Mouse (Mus musculus): ENCODE results near the gene Lepr. TPM values are rescaled to one million over a fixed set of nuclear protein-coding genes. Genes with fewer than 3 reads are reported as not detected.

The Lepr gene
- total and polyA plus RNA-seq, 3 experiments, result 0.04 TPM; not detected in 2

DNA sequence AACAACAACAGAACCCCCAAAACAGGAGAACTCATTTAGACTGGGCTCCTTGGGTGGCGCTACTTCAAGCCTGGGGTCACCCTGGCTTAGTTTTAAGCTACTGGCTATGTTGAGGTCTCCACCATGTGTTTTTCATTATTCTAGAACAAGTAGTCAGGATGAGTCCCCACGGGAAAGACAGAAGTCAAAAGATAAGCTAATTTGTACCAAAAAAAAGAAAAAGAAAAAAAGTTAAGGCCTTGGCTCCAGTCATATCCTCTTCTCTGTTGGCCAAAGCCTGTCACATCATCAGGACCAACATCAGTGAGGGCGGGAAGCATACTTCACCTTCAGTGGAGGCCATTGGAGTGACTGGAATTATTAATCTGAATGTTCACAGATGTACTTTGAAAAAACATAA lies 32.4 kb upstream of the Lepr start:
- H3K36me3 ChIP-seq (ENCODE audit: control insufficient read depth in 1 of 2, insufficient read depth in 2 of 2, low read length in 2 of 2), result no peaks in the 10 kb centered on the region
- H3K9me3 ChIP-seq (replicated peaks; ENCODE audit: insufficient read depth, low read length), result no peaks in the 10 kb centered on the region
- no peaks in the 10 kb centered on the region; a peak in 3 of 4 replicates for H3K27me3 ChIP-seq (ENCODE audit: control insufficient read depth in 1 of 2, insufficient read depth in 2 of 2, low read length in 2 of 2)
- H3K9ac ChIP-seq (ENCODE audit: control insufficient read depth, low read depth, low read length, poor library complexity, severe bottlenecking), result no peak overlapping the region
- no peaks in the 10 kb centered on the region for H3K79me2 ChIP-seq (ENCODE audit: control insufficient read depth, insufficient read depth, low read length, poor library complexity)
- H3K4me1 ChIP-seq (ENCODE audit: control insufficient read depth in 1 of 2, insufficient read depth in 2 of 2, low read length in 2 of 2), result no peaks in the 10 kb centered on the region
- no peak overlapping the region for H3K4me3 ChIP-seq (ENCODE audit: control insufficient read depth in 1 of 2, insufficient read depth in 1 of 2, low read depth in 2 of 2, low read length in 2 of 2)
- no peak for TF ChIP-seq USF1 (IDR thresholded peaks at IDR 0.05; ENCODE audit: low read depth, low read length)
- TF ChIP-seq ZNF384 (IDR thresholded peaks at IDR 0.05; ENCODE audit: low read depth, low read length), result no peak
- TF ChIP-seq NELFE (IDR thresholded peaks at IDR 0.05; ENCODE audit: low read depth, low read length), result no peak
- no peak for TF ChIP-seq POLR2A (IDR thresholded peaks at IDR 0.05; ENCODE audit: control insufficient read depth in 1 of 2, insufficient read depth in 1 of 2, low read depth in 1 of 2, low read length in 2 of 2, poor library complexity in 1 of 2)
- TF ChIP-seq POLR2AphosphoS2 (IDR thresholded peaks at IDR 0.05; ENCODE audit: low read length), result no peak
- TF ChIP-seq MEF2A (IDR thresholded peaks at IDR 0.05; ENCODE audit: extremely low read depth, insufficient replicate concordance, low read depth, low read length, poor library complexity, severe bottlenecking), result no peak
- TF ChIP-seq BHLHE40 (IDR thresholded peaks at IDR 0.05; ENCODE audit: borderline replicate concordance, low read depth, low read length), result no peak
- TF ChIP-seq ELF1 (IDR thresholded peaks at IDR 0.05; ENCODE audit: low read depth, low read length), result no peak
- no peak for TF ChIP-seq RCOR1 (IDR thresholded peaks at IDR 0.05; ENCODE audit: low read depth, low read length)
- no peak for TF ChIP-seq MYC (IDR thresholded peaks at IDR 0.05; ENCODE audit: low read depth, low read length)
- no peak for TF ChIP-seq GABPA (IDR thresholded peaks at IDR 0.05; ENCODE audit: low read depth, low read length)
- TF ChIP-seq POLR2AphosphoS5 (IDR thresholded peaks at IDR 0.05; ENCODE audit: borderline replicate concordance, low read depth, low read length), result no peak
- no peak for TF ChIP-seq MYB (IDR thresholded peaks at IDR 0.05; ENCODE audit: low read depth, low read length)
- no peak for TF ChIP-seq ZC3H11A (IDR thresholded peaks at IDR 0.05; ENCODE audit: low read depth, low read length)
- TF ChIP-seq TCF12 (IDR thresholded peaks at IDR 0.05; ENCODE audit: low read depth, low read length), result no peak
- no peak overlapping the region for H3K27ac ChIP-seq (ENCODE audit: control insufficient read depth, low read depth, low read length)
- DNase-seq (ENCODE audit: low read depth, low spot score), result no peak

- no peaks in the 10 kb centered on the region; a peak in 3 of 4 replicates for H3K27me3 ChIP-seq (ENCODE audit: control insufficient read depth in 1 of 2, insufficient read depth in 2 of 2, low read length in 2 of 2)
- TF ChIP-seq HCFC1 (IDR thresholded peaks at IDR 0.05; ENCODE audit: low read depth, low read length) (no peak), TBP (IDR thresholded peaks at IDR 0.05; ENCODE audit: low read depth, low read length) (no peak), E2F4 (IDR thresholded peaks at IDR 0.05; ENCODE audit: borderline replicate concordance, low read depth, low read length) (no peak), POLR2AphosphoS5 (IDR thresholded peaks at IDR 0.05; ENCODE audit: borderline replicate concordance, low read depth, low read length) (no peak), SMC3 (IDR thresholded peaks at IDR 0.05; ENCODE audit: low read depth, low read length) (no peak), MAX (IDR thresholded peaks at IDR 0.05; ENCODE audit: low read length) (no peak), TAL1 (IDR thresholded peaks at IDR 0.05; ENCODE audit: low read length) (no peak), MYC (IDR thresholded peaks at IDR 0.05; ENCODE audit: low read depth, low read length) (no peak)
- H3K4me1 ChIP-seq (ENCODE audit: control insufficient read depth in 1 of 2, insufficient read depth in 2 of 2, low read length in 2 of 2), result no peaks in the 10 kb centered on the region
- no peak for DNase-seq (ENCODE audit: low read depth, low spot score)
- no peaks in the 10 kb centered on the region for H3K9me3 ChIP-seq (replicated peaks; ENCODE audit: insufficient read depth, low read length)
- H3K4me3 ChIP-seq (ENCODE audit: control insufficient read depth in 1 of 2, insufficient read depth in 1 of 2, low read depth in 2 of 2, low read length in 2 of 2), result no peak overlapping the region
- no peak overlapping the region for H3K9ac ChIP-seq (ENCODE audit: control insufficient read depth, low read depth, low read length, poor library complexity, severe bottlenecking)
- no peak overlapping the region for H3K27ac ChIP-seq (ENCODE audit: control insufficient read depth, low read depth, low read length)
- no peaks in the 10 kb centered on the region for H3K79me2 ChIP-seq (ENCODE audit: control insufficient read depth, insufficient read depth, low read length, poor library complexity)
- no peaks in the 10 kb centered on the region for H3K36me3 ChIP-seq (ENCODE audit: control insufficient read depth in 1 of 2, insufficient read depth in 2 of 2, low read length in 2 of 2)
These were observed 30.9 kb upstream of the Lepr start for GRCm38 (mm10) chr4:101686227-101686810.

Measured in MEL (cell line).